Mouse (Mus musculus) bone marrow macrophage, adult 2 months (primary cell): Measurements from ENCODE around the gene Erich3.

Source experiments
- CTCF ChIP-seq: IDR thresholded peaks from 2 replicates; pipeline ENCODE4 v1.5.1; 2012; ENCODE audit warnings: low read depth, mild to moderate bottlenecking, low read length, moderate library complexity
- POLR2A ChIP-seq: IDR thresholded peaks from 2 replicates; pipeline ENCODE4 v1.6.1; 2012; ENCODE audit warnings: mild to moderate bottlenecking, low read depth, low read length, borderline replicate concordance

- no peak for TF ChIP-seq POLR2A
- TF ChIP-seq CTCF: no peak
Measured at GRCm38 (mm10) chr3:154649411-154650285, 14.0 kb upstream of the Erich3 start.
